Mouse (Mus musculus) lung, postnatal 36 days (tissue): ENCODE results near the gene Pla2g7.

ENCODE experiments used
- DNase-seq: peaks from one replicate; pipeline ENCODE4 v3.0.0; 2022; ENCODE audit warnings: mixed read lengths

Gene Pla2g7

DNA sequence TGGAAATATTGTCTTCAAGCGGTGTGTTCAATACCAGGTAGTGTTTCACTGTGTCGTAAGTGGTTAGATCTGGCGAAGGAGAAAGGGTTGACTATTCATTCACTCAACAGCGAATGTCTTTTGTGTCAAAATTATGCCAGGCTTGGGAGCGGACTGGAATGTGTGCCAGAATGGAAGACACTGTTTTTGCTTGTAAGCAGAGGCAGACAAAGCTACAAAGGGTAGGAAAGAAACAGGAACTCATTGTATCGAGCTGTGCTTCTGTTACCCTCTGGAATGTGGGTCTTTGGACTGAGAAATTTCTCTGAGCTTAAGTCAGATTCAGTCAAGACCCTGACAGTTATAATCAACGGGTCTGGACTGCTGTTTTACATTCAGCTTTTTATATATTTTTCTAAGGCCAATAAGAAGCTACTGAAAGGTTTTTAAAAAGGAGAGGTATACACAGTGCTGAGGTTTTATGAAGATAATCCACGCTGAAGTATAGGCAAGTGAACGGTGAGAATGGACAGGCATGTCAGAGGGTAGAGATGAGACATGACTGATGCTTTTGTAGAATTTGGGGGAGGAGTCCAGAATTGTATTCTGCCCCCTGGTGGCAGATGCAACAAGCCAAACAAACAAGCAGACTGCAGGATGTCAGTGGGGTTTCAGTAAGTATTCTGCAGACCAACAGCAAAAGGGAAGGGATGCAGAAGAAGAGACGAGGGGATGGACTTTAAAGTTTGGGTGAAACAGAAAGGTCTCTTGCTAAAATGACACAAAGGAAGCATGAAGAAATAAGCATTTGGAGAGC lies 81.9 kb downstream of the Pla2g7 start:
- peak; percentile 32 for DNase-seq

DNA sequence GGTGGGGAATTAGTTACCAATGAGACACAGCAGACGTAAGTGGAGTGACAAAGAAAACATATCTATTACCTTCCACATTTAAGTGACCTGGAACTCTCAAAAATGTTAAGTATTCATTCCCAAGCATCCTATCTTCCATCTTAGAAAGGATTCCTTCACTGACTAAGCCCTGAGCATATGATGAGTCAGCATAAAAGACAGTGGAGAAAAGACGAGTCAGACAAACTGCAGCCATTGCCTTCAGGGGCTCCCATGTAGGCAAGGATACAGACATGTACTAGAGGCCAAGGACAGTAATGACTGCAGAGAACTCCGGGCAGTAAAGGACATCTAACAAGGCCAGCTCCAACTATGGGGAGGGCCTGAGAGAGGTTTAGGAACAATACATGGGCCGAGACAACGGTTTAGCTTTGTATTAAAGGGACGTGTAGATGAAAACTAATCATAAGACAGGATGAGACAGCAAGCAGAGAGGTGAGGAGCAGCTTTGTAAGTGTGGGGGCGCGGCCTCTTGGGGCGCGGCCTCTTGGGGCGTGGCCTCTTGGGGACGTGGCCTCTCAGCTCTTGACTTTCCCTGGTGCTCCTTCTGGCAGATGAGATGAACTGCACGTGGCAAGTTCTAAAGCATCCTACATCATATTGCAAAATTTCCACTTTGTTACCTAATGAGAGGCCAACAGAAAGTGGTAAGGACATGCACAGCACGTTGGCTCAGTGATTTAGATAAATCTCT lies 83.6 kb downstream of the Pla2g7 start:
- DNase-seq: no peak
